Mouse (Mus musculus): ENCODE measurements around the gene Zfp644.
"Not testable (repeated sequence)": the region's sequence is repeated elsewhere in the genome, so short reads cannot be mapped to it uniquely, and the experiment has no call there.

The Zfp644 gene

GRCm38 (mm10) chr5:106696396-106697337 lies at the start of gene Zfp644:
TSS of gene Zfp644 (minus strand) at chr5:106697287.
- in situ Hi-C loops (cut with MboI, MseI): no loop called here

GRCm38 (mm10) chr5:106739716-106740115 lies 42.6 kb upstream of the Zfp644 start:
- in situ Hi-C loops (cut with MboI, MseI): no loop called here

- in situ Hi-C loops (cut with MboI, MseI): no loop called here
These were observed 26.4 kb upstream of the Zfp644 start for GRCm38 (mm10) chr5:106723487-106723886.

- in situ Hi-C loops (cut with MboI, MseI): no loop called here
These were observed 25.7 kb upstream of the Zfp644 start for GRCm38 (mm10) chr5:106722771-106723170.

- in situ Hi-C loops (cut with MboI, MseI): no loop called here
These were observed 14.8 kb upstream of the Zfp644 start for GRCm38 (mm10) chr5:106711870-106712277.

- in situ Hi-C loops (cut with MboI, MseI): no loop called here
These were observed 14.2 kb upstream of the Zfp644 start for GRCm38 (mm10) chr5:106711220-106711726.

- in situ Hi-C loops (cut with MboI, MseI): no loop called here
These were observed 13.5 kb upstream of the Zfp644 start for GRCm38 (mm10) chr5:106710611-106711010.

GRCm38 (mm10) chr5:106710085-106710409 lies 13.0 kb upstream of the Zfp644 start:
- in situ Hi-C loops (cut with MboI, MseI): no loop called here

GRCm38 (mm10) chr5:106709388-106710084 lies 12.4 kb upstream of the Zfp644 start:
- in situ Hi-C loops (cut with MboI, MseI): loop anchor here (5.0 kb wide), 1 partner anchor 668 kb away; no protein-coding TSS in a partner anchor

GRCm38 (mm10) chr5:106706363-106706762 lies 9.3 kb upstream of the Zfp644 start:
- in situ Hi-C loops (cut with MboI, MseI): loop anchor here (5.0 kb wide), 1 partner anchor 671 kb away; no protein-coding TSS in a partner anchor

GRCm38 (mm10) chr5:106705162-106705561 lies 8.1 kb upstream of the Zfp644 start:
- in situ Hi-C loops (cut with MboI, MseI): loop anchor here (5.0 kb wide), 1 partner anchor 672 kb away; no protein-coding TSS in a partner anchor

GRCm38 (mm10) chr5:106695681-106696395 lies 1.2 kb downstream of the Zfp644 start:
- in situ Hi-C loops (cut with MboI, MseI): no loop called here

GRCm38 (mm10) chr5:106695141-106695540 lies 1.9 kb downstream of the Zfp644 start:
- in situ Hi-C loops (cut with MboI, MseI): no loop called here

GRCm38 (mm10) chr5:106694683-106695082 lies 2.4 kb downstream of the Zfp644 start:
- in situ Hi-C loops (cut with MboI, MseI): no loop called here

- in situ Hi-C loops (cut with MboI, MseI): no loop called here
These were observed 4.1 kb downstream of the Zfp644 start for GRCm38 (mm10) chr5:106693034-106693433.

GRCm38 (mm10) chr5:106680636-106681458 lies 16.2 kb downstream of the Zfp644 start:
- in situ Hi-C loops (cut with MboI, MseI): no loop called here

GRCm38 (mm10) chr5:106679659-106680058 lies 17.4 kb downstream of the Zfp644 start:
- in situ Hi-C loops (cut with MboI, MseI): no loop called here

GRCm38 (mm10) chr5:106678823-106679222 lies 18.3 kb downstream of the Zfp644 start:
- in situ Hi-C loops (cut with MboI, MseI): not testable (repeated sequence)

- in situ Hi-C loops (cut with MboI, MseI): no loop called here
These were observed 20.3 kb downstream of the Zfp644 start for GRCm38 (mm10) chr5:106676784-106677183.

- in situ Hi-C loops (cut with MboI, MseI): no loop called here
These were observed 24.5 kb downstream of the Zfp644 start for GRCm38 (mm10) chr5:106672597-106672996.

- in situ Hi-C loops (cut with MboI, MseI): no loop called here
These were observed 25.2 kb downstream of the Zfp644 start for GRCm38 (mm10) chr5:106671893-106672292.
